Mouse (Mus musculus): ENCODE data around the gene Lrg1.

DNA sequence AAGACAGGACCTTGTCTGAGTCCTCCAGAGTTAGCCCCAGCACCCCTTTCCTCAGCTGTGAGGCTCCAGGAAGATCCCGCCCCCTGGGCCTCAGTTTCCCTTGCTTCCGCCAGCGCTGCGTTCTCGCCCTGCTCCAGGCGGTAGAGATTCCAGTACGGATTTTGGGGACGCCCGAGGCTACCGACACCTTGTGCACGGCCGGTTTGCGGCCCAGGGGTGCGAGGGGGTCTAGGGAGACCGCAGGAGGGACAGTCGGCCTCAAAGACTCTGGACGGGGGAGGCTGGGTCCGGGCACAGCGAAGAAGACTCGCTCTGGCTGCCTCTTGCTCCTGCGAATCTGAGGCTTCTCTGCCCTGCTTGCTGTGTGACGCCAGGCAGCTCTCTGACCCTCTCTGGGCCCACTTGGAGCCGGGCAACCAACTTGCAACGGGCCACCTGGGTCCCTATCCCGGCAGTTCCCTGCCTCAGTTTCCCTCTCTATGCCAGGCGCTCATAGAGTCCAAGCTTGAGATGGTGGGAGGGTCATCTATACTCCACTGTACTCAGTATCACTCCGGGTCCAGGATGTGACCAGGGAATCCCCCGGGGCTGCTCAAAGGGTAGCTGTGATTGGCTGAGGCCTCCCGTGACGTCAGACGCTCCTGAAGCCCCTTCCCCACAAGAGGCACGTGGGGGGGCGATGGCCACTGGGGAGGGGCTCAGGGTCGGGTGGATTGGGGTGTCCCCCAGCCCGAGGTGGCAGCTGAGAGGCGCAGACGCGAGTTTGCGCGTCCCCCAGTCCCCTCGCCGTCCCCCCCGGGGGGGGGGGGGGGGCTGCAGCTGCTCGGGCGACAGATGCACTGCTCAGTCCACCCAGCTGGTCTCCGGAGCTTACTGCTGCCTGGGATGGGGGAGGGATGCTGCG lies 20.2 kb upstream of the Lrg1 start:
- TF ChIP-seq CTCF (conservative IDR thresholded peaks at IDR 0.05; ENCODE audit: low read length) (no peak), POU5F1 (IDR thresholded peaks at IDR 0.05; ENCODE audit: borderline replicate concordance, low read length) (no peak)
